Mouse (Mus musculus) megakaryocyte, embryonic 14.5 days (primary cell): ENCODE measurements around the gene Wdr4.

Experiments
- FLI1 ChIP-seq: IDR thresholded peaks from 2 replicates; pipeline ENCODE4 v1.6.1; 2012; ENCODE audit warnings: low read length, inconsistent platforms, mixed read lengths
- GATA1 ChIP-seq: IDR thresholded peaks from 3 replicates; pipeline ENCODE4 v1.6.1; 2012; ENCODE audit warnings: mixed read lengths, low read length, inconsistent platforms, borderline replicate concordance

- TF ChIP-seq GATA1: no peak
- no peak for TF ChIP-seq FLI1
Observed at GRCm38 (mm10) chr17:31557947-31558542, 38.3 kb upstream of the Wdr4 start.
